Mouse (Mus musculus): ENCODE measurements around the gene Cwc15.

- TF ChIP-seq CTCF (conservative IDR thresholded peaks at IDR 0.05; ENCODE audit: insufficient read depth, insufficient read length, low read depth, low read length) (no peak), POLR2A (IDR thresholded peaks at IDR 0.05; ENCODE audit: low read depth, low read length) (no peak)
These were observed 59.0 kb downstream of the Cwc15 start for GRCm38 (mm10) chr9:14559430-14559829.

Measured in kidney, adult 2 months (tissue).